Mouse (Mus musculus): ENCODE measurements at regions not wholly inside any gene's neighbourhood (a gene's known extent, or its start where the extent isn't known, plus 50 kb on each side); places are given as distances from the start of the nearest gene placed in this dataset.

DNA sequence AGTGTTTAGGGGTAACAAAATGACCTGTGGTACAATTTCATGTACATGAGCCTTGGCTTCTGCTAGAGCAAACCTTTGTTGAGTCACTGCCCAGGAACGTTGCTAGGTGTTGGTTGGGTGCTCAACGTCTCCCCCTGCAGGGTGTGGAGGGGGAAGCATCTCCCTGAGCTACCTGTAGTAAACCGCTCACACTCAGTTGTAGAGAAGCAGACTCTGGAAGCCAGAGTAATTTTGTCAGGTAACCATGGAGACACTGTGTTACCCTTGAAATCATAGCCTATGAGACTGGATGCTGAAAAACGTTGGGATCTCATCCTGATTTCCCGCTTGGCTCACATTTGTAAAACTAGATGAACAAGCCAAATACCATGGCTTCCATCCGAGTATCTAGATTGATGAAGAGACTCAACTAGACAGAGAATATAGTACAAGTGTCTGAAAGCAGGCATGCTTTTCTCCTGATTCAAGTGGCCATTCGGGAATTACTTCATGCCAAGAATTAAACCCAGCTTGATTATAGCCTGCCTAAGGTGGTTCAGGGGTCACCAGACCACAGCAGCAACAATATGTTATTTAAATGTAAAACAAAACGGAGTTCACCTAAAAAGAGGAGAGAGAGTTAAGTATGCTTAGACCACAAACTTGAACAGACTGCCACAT is 63.7 kb upstream of the Ctla4 start:
- Histone ChIP-seq H3K4me2 (no peak overlapping the region), H3K27me3 (no peaks in the 10 kb centered on the region), H3K4me1 (peaks cover 7% of the 10 kb centered on the region), H3K9me3 (replicated peaks) (no peaks in the 10 kb centered on the region), H3K9ac (no peak overlapping the region), H3K36me3 (no peaks in the 10 kb centered on the region), H3K4me3 (replicated peaks) (no peak overlapping the region), H3K27ac (no peak overlapping the region)
- no peak for ATAC-seq (replicated peaks; ENCODE audit: low FRiP score)
- WGBS = 57% methylated on average over 8 of the region's 8 CpGs

DNA sequence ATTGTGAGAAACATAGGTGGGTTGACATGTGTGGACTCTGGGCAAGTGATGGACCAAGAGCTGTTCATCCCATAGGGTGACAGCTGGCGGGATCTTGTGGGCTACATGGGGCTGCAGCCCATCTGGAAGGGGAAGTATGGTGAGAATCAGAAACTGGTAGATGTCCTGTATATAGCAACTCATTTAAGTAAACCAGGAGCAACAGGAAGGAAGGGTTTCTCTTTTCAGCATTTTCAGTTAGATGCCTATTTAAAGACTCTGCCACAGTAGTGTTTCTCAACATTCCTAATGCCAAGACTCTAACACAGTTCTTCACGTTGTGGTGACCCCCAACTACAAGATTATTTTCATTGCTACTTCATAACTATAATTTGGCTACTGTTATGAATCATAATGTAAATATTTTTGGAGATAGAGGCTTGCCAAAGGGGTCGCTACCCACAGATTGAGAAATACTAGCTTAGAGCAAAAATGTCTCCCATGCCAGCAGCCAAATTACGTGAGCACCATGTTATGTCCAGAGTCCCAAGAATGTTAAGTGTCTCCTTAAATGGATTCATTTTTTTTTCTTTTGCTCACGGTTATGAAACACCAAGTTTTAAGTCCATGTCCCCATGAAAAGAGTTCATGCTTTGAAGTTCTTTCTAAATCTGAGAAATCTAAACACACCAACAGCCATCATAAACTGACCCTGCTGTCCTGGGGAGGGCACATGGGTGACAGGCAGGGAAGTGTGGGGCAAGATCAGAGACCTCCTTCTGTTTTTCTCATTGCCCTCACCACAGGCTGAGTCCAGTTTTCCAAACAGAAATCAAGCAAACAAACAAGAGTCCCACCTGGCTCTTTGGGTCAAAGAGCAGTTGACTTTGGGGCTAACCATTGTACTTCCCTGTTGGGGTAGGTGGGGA is 62.3 kb upstream of the Ctla4 start:
- Histone ChIP-seq H3K27me3 (no peaks in the 10 kb centered on the region), H3K36me3 (no peaks in the 10 kb centered on the region), H3K4me1 (peaks cover 7% of the 10 kb centered on the region), H3K4me3 (replicated peaks) (no peak overlapping the region), H3K9me3 (replicated peaks) (no peaks in the 10 kb centered on the region), H3K9ac (no peak overlapping the region), H3K4me2 (no peak overlapping the region), H3K27ac (peak overlapping the region; percentile 73)
- ATAC-seq (replicated peaks; ENCODE audit: low FRiP score) = no peak
- WGBS = 81% methylated on average over 5 of the region's 5 CpGs

DNA sequence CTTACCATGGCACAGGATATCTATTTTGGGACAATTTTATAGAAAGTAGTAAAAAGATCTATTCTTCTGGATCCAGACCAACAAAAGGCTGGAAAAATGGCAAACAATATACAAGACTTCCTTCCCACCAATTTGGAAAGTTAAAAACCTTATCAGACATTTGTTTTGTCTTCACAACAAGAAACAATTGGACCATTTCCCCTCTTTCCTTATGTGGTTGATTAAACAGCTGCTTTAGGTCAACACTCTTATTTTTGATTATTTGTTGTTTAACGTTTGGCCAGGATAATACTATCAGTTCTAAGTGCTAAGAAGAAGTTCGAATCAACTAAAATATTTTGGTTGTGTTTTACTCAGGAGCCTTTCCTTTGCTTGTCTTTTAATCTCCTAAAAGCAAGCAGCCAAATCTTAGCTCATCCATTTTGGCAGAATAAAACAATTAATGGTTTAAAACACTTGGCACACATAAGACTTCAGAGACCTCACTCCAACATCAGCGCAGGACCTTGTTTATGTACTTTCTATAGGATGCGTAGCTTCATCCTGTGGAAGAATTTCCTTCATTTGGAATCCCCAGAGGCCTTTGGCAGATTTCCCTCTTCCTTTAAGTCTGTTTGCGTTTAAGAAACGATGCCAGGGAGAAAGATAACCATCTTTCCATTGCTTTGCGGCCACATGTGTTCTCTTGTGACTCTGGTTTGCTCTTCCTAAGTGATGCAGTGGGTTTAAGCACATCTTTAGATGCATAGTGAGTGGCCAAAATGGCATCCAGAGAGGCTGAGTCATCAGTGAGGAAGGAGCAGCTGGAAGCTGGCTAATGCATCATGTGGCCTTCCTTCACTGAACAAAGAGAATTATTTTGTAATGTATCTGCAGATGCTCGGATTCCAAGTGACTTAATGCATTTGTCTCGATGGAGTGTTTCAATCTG is 61.3 kb upstream of the Ctla4 start:
- ATAC-seq (replicated peaks; ENCODE audit: low FRiP score) = no peak
- Histone ChIP-seq H3K4me3 (replicated peaks) (no peak overlapping the region), H3K36me3 (no peaks in the 10 kb centered on the region), H3K4me2 (no peak overlapping the region), H3K27ac (peak overlapping the region; percentile 81), H3K9ac (no peak overlapping the region), H3K4me1 (peaks cover 7% of the 10 kb centered on the region), H3K9me3 (replicated peaks) (no peaks in the 10 kb centered on the region), H3K27me3 (no peaks in the 10 kb centered on the region)
- 47% methylated on average over 9 of the region's 9 CpGs for WGBS

DNA sequence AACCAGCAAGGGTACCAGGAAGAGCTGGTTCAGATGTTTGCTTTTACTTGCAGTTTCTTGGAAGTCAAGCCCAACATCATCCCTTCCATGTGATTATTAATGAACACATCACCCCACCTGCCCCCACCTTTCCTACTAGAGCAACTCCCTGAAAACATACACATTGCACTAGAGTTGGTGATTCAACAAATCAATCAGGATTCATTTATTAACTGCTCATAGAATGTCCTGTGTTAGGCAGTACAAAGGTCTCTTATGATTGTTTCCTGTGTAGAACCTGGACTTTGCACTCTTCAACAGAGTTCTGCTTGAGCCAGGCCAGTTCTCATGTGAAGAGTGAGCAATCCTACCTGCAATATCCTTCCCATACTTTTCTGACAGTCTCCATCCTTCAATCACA is 59.8 kb upstream of the Ctla4 start:
- ATAC-seq (replicated peaks; ENCODE audit: low FRiP score) = no peak
- peaks cover 7% of the 10 kb centered on the region for H3K4me1 ChIP-seq
- no peaks in the 10 kb centered on the region for H3K27me3 ChIP-seq
- H3K9ac ChIP-seq = no peak overlapping the region
- no peaks in the 10 kb centered on the region for H3K9me3 ChIP-seq (replicated peaks)
- H3K4me3 ChIP-seq (replicated peaks) = no peak overlapping the region
- no peak overlapping the region for H3K27ac ChIP-seq
- H3K36me3 ChIP-seq = no peaks in the 10 kb centered on the region
- no peak overlapping the region for H3K4me2 ChIP-seq

DNA sequence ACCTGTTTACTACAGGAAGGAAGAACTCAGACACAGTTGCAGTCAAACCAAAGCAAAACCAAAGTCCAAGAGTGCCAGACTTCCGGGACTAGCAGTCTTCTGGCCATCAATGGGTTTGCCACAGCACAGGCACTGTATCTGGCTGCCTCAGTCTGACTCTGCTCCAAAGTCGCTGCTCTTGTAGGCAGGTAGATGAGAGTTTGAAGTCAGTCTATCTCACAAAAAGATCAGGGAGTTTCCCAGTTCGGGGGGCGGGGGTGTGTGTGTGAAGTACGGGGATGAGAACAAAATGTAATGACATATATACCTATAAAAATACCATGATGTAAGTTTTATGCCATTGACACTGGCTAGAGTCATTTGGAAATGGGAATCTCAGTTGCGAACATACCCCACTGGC is 58.6 kb upstream of the Ctla4 start:
- H3K4me2 ChIP-seq = no peak overlapping the region

DNA sequence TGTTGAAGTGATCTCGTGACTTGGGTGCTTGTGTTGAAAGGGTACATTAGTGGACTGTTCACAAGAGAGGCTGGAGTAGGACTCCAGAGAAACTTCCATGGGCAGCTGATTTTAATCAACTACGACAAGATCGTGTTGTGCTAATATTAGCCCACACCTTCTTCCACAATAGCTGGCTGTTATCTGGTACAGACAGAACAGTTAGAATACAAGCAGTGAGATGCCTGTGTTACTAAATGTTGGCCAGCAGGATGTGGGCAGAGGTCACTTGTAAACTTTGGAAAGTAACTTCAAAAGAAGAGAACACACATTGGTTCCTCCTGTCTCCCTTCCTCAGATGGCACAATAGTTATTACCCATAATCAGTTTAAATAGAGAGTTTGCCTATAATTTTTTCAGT is 57.0 kb upstream of the Ctla4 start:
- no peaks in the 10 kb centered on the region for H3K9me3 ChIP-seq (replicated peaks)
- ATAC-seq (replicated peaks; ENCODE audit: low FRiP score) = no peak

More for the DNA sequence above, 58.6 kb upstream of the Ctla4 start:
- Histone ChIP-seq H3K27ac (no peak overlapping the region), H3K4me3 (replicated peaks) (no peak overlapping the region), H3K27me3 (no peaks in the 10 kb centered on the region), H3K36me3 (no peaks in the 10 kb centered on the region), H3K9me3 (replicated peaks) (no peaks in the 10 kb centered on the region), H3K9ac (no peak overlapping the region), H3K4me1 (peaks cover 7% of the 10 kb centered on the region)
- no peak for ATAC-seq (replicated peaks; ENCODE audit: low FRiP score)
- WGBS = 92% methylated on average over 6 of the region's 6 CpGs

DNA sequence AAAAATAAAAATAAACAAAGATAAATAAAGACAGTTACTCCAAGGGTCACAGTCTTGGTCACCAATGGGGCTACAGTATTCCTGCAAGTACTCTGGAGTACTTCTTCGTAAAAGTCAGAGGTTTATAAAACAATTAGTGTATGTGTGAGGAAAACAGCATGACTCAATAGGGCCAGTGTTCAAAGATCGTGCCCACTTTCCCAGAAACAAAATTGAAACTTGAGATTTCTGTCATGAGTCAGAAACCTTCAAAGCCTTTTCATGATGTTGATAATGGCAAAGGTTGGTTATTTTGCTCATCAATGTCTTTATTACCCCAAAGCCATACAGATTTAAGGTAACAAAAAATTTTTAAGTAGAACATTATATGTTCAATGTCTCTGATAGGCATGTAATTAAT is 53.1 kb upstream of the Ctla4 start:
- ATAC-seq (replicated peaks; ENCODE audit: low FRiP score) = no peak
- no peak overlapping the region for H3K4me3 ChIP-seq (replicated peaks)
- no peak overlapping the region for H3K27ac ChIP-seq
- no peaks in the 10 kb centered on the region for H3K27me3 ChIP-seq
- WGBS = 62% methylated on average over 2 of the region's 2 CpGs
- no peaks in the 10 kb centered on the region for H3K4me1 ChIP-seq
- H3K36me3 ChIP-seq = no peaks in the 10 kb centered on the region
- H3K4me2 ChIP-seq = no peak overlapping the region
- H3K9ac ChIP-seq = no peak overlapping the region
- no peaks in the 10 kb centered on the region for H3K9me3 ChIP-seq (replicated peaks)

More for the DNA sequence above, 57.0 kb upstream of the Ctla4 start:
- H3K4me2 ChIP-seq = no peak overlapping the region
- no peak overlapping the region for H3K27ac ChIP-seq
- 74% methylated on average over 3 of the region's 3 CpGs for WGBS
- no peaks in the 10 kb centered on the region for H3K36me3 ChIP-seq
- H3K4me3 ChIP-seq (replicated peaks) = no peak overlapping the region
- no peaks in the 10 kb centered on the region for H3K27me3 ChIP-seq
- peaks cover 5% of the 10 kb centered on the region for H3K4me1 ChIP-seq
- no peak overlapping the region for H3K9ac ChIP-seq
